Mouse (Mus musculus) cortical plate, adult 2 months (tissue): ENCODE data around the gene Stpg4.

ENCODE experiments used
- CTCF ChIP-seq: fragments of 200-500 bp; IDR thresholded peaks from 2 replicates; pipeline ENCODE4 v1.5.1; 2011; ENCODE audit warnings: mild to moderate bottlenecking, control low read depth, low read length; ENCODE audit not compliant: insufficient read depth; ENCODE audit errors: extremely low read depth
- POLR2A ChIP-seq: fragments of 200-500 bp; IDR thresholded peaks from 2 replicates; pipeline ENCODE4 v1.6.1; 2011; ENCODE audit warnings: mild to moderate bottlenecking, low read length, control low read depth; ENCODE audit not compliant: insufficient read depth; ENCODE audit errors: extremely low read depth

DNA sequence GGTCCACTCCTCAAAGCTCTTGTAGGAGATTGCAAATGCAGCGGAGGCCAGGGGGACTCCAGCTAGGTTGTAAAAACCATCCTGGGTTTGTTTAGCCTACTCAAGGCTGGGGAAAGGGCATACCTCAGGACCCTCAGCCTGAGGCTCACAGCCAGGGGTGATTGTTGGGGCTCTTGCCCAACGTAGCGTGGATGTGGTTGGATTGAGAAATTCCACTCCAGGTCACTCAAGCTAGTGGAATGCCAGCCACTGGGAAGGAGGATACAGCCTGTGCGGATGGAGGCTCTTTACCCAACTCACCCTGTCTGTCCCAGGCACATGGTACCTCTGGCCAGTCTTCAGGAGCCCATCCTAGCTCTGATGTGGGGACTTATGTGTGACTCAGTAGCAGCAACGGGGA lies 71.3 kb downstream of the Stpg4 start:
- no peak for TF ChIP-seq POLR2A
- no peak for TF ChIP-seq CTCF
